Mouse (Mus musculus): ENCODE measurements around the gene Fev. TPM values are rescaled to one million over a fixed set of nuclear protein-coding genes. Genes with fewer than 3 reads are reported as not detected.

Fev gene
- total and polyA plus RNA-seq, 2 experiments from 2014 or later = 1.8 to 3.4 TPM

- WGBS = 2% methylated on average over 8 of the region's 8 CpGs
- H3K9ac ChIP-seq (replicated peaks; ENCODE audit: low read length, poor library complexity, severe bottlenecking) = no peak overlapping the region
- no peak overlapping the region for H3K27ac ChIP-seq (ENCODE audit: low read depth, low read length)
- DNase-seq (ENCODE audit: low spot score) (no peak), ATAC-seq (ENCODE audit: low FRiP score) (no peak)
- TF ChIP-seq CTCF (IDR thresholded peaks at IDR 0.05) = no peak
- no peaks in the 10 kb centered on the region for H3K9me3 ChIP-seq (ENCODE audit: low read length)
- H3K4me2 ChIP-seq (ENCODE audit: low read depth, low read length, poor library complexity, severe bottlenecking) = peak overlapping the region; percentile 81
- peaks cover 17% of the 10 kb centered on the region for H3K4me1 ChIP-seq (ENCODE audit: insufficient read depth, low read length)
- peaks cover 62% of the 10 kb centered on the region for H3K27me3 ChIP-seq (ENCODE audit: insufficient read depth, low read length)
- no peaks in the 10 kb centered on the region for H3K36me3 ChIP-seq (ENCODE audit: insufficient read depth, low read length)
- H3K4me3 ChIP-seq (ENCODE audit: low read depth, low read length) = peak overlapping the region; percentile 45; the same call in 1 of the 2 replicates
These were observed 2.4 kb downstream of the Fev start for GRCm38 (mm10) chr1:74882828-74883227.

GRCm38 (mm10) chr1:74882055-74882734 lies 3.0 kb downstream of the Fev start:
- TF ChIP-seq CTCF (IDR thresholded peaks at IDR 0.05) = no peak
- DNase-seq (ENCODE audit: low spot score) = no peak

DNA sequence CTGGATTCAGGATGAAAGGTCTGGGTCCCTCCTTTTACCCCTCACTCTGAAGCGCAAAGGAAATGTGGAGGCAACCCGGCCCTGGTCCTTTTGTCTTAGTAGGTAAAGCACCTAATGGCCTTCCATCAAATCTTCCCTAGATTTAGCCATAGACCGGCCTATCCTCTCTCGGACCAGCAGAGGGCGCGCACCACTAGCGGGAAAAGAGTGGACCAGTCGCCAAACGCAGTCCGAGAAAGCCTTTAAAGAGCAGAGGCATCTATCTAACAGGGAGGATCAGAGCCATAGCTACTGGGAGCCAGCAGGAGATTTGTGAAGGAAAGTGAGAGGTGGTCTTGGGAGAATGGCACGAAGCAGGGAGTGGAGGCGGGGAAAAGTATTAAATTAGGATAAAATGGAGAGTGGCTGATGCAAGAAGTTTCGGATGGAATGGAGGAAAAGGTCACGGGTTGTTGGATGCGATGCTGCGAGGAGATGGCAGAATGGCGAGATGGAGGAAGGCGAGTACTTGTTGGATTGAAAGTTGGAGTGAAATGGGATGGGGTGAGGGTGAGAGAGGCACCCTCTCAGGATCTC lies 4.3 kb downstream of the Fev start:
- ATAC-seq (ENCODE audit: low FRiP score) = no peak

More at GRCm38 (mm10) chr1:74882055-74882734, 3.0 kb downstream of the Fev start:
- 0 out of 2 replicates have a peak overlapping the region, but pooled peaks have one; percentile 36 for H3K9ac ChIP-seq (replicated peaks; ENCODE audit: low read length, poor library complexity, severe bottlenecking)
- no peak for ATAC-seq (ENCODE audit: low FRiP score)
- H3K4me3 ChIP-seq (ENCODE audit: low read depth, low read length) = peak overlapping the region; percentile 45
- no peaks in the 10 kb centered on the region for H3K9me3 ChIP-seq (ENCODE audit: low read length)
- H3K4me1 ChIP-seq (ENCODE audit: insufficient read depth, low read length) = peaks cover 17% of the 10 kb centered on the region
- WGBS = under 1% methylated on average over 65 of the region's 74 CpGs
- H3K36me3 ChIP-seq (ENCODE audit: insufficient read depth, low read length) = no peaks in the 10 kb centered on the region
- H3K27me3 ChIP-seq (ENCODE audit: insufficient read depth, low read length) = peaks cover 57% of the 10 kb centered on the region
- no peak overlapping the region for H3K27ac ChIP-seq (ENCODE audit: low read depth, low read length)
- H3K4me2 ChIP-seq (ENCODE audit: low read depth, low read length, poor library complexity, severe bottlenecking) = peak overlapping the region; percentile 81

DNA sequence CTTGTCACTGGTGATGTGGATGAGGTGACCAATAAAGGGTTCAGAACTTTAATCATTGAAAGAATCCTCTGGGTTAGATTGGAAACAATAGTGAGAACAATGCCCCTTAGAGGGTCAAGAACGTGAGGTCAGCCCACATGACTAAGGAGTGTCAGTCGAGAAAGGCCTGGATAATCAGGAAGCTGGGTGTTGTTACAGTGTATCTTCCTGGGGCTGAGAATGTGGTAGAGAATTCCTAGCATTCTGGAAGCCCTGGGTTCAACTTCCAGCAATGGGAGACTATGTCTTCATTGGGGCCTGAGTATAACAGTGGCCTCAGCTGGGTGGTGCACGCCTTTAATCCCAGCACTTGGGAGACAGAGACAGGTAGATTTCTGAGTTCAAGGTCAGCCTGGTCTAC lies 8.0 kb downstream of the Fev start:
- Histone ChIP-seq H3K9ac (replicated peaks; ENCODE audit: low read length, poor library complexity, severe bottlenecking) (no peak overlapping the region), H3K4me1 (ENCODE audit: insufficient read depth, low read length) (peaks cover 3% of the 10 kb centered on the region; the same call in 1 of the 2 replicates), H3K4me3 (ENCODE audit: low read depth, low read length) (no peak overlapping the region), H3K36me3 (ENCODE audit: insufficient read depth, low read length) (no peaks in the 10 kb centered on the region), H3K27me3 (ENCODE audit: insufficient read depth, low read length) (peaks cover 20% of the 10 kb centered on the region), H3K9me3 (ENCODE audit: low read length) (no peaks in the 10 kb centered on the region), H3K4me2 (ENCODE audit: low read depth, low read length, poor library complexity, severe bottlenecking) (no peak overlapping the region), H3K27ac (ENCODE audit: low read depth, low read length) (no peak overlapping the region)
- 58% methylated on average over 3 of the region's 3 CpGs for WGBS
- DNase-seq (ENCODE audit: low spot score) = no peak
- ATAC-seq (ENCODE audit: low FRiP score) = no peak
- TF ChIP-seq CTCF (IDR thresholded peaks at IDR 0.05) = no peak

More for the DNA sequence above, 4.3 kb downstream of the Fev start:
- Histone ChIP-seq H3K36me3 (ENCODE audit: insufficient read depth, low read length) (no peaks in the 10 kb centered on the region), H3K27me3 (ENCODE audit: insufficient read depth, low read length) (peaks cover 46% of the 10 kb centered on the region), H3K4me3 (ENCODE audit: low read depth, low read length) (peak overlapping the region; percentile 12; the same call in 1 of the 2 replicates), H3K4me2 (ENCODE audit: low read depth, low read length, poor library complexity, severe bottlenecking) (peak overlapping the region; percentile 34; the same call in 1 of the 2 replicates), H3K4me1 (ENCODE audit: insufficient read depth, low read length) (peaks cover 17% of the 10 kb centered on the region), H3K9me3 (ENCODE audit: low read length) (no peaks in the 10 kb centered on the region), H3K9ac (replicated peaks; ENCODE audit: low read length, poor library complexity, severe bottlenecking) (no peak overlapping the region), H3K27ac (ENCODE audit: low read depth, low read length) (no peak overlapping the region)
- WGBS = 3% methylated on average over 18 of the region's 18 CpGs
- peak; percentile 96 for TF ChIP-seq CTCF (IDR thresholded peaks at IDR 0.05)
- peak; percentile 80 for DNase-seq (ENCODE audit: low spot score)

GRCm38 (mm10) chr1:74872218-74872617 lies 13.0 kb downstream of the Fev start:
- no peak for DNase-seq (ENCODE audit: low spot score)

DNA sequence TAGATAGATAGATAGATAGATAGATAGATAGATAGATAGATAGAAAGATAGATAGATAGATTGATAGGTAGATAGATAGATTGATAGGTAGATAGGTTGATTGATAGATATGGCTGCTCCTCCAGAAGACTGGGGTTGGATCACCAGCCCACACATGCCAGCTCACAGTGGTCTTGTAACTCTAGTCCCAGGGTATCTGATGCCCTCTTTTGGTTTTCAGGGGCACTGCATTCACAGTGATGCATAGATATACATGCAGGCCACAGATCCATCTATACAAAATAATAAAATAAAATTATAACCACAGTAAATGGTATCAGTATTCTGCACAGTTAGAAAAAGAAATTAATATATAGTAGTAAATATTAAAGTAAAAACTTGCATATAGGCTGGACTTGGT lies 23.4 kb downstream of the Fev start:
- H3K4me2 ChIP-seq (ENCODE audit: low read depth, low read length, poor library complexity, severe bottlenecking) = no peak overlapping the region
- DNase-seq (ENCODE audit: low spot score) (no peak), ATAC-seq (ENCODE audit: low FRiP score) (no peak)
- peaks cover 4% of the 10 kb centered on the region; the same call in 1 of the 2 replicates for H3K4me1 ChIP-seq (ENCODE audit: insufficient read depth, low read length)
- H3K27ac ChIP-seq (ENCODE audit: low read depth, low read length) = no peak overlapping the region
- H3K9ac ChIP-seq (replicated peaks; ENCODE audit: low read length, poor library complexity, severe bottlenecking) = no peak overlapping the region
- H3K9me3 ChIP-seq (ENCODE audit: low read length) = no peaks in the 10 kb centered on the region
- H3K4me3 ChIP-seq (ENCODE audit: low read depth, low read length) = no peak overlapping the region
- peak; percentile 29; the same call in 1 of the 2 replicates for TF ChIP-seq CTCF (IDR thresholded peaks at IDR 0.05)
- H3K36me3 ChIP-seq (ENCODE audit: insufficient read depth, low read length) = no peaks in the 10 kb centered on the region
- H3K27me3 ChIP-seq (ENCODE audit: insufficient read depth, low read length) = no peaks in the 10 kb centered on the region

More at GRCm38 (mm10) chr1:74872218-74872617, 13.0 kb downstream of the Fev start:
- Histone ChIP-seq H3K4me3 (ENCODE audit: low read depth, low read length) (no peak overlapping the region), H3K9me3 (ENCODE audit: low read length) (no peaks in the 10 kb centered on the region), H3K9ac (replicated peaks; ENCODE audit: low read length, poor library complexity, severe bottlenecking) (no peak overlapping the region), H3K4me2 (ENCODE audit: low read depth, low read length, poor library complexity, severe bottlenecking) (no peak overlapping the region), H3K27ac (ENCODE audit: low read depth, low read length) (no peak overlapping the region), H3K27me3 (ENCODE audit: insufficient read depth, low read length) (no peaks in the 10 kb centered on the region), H3K36me3 (ENCODE audit: insufficient read depth, low read length) (no peaks in the 10 kb centered on the region), H3K4me1 (ENCODE audit: insufficient read depth, low read length) (no peaks in the 10 kb centered on the region; the same call in 1 of the 2 replicates)
- WGBS = 58% methylated on average over 2 of the region's 2 CpGs
- no peak for ATAC-seq (ENCODE audit: low FRiP score)
- no peak for TF ChIP-seq CTCF (IDR thresholded peaks at IDR 0.05)

All from midbrain, postnatal 0 days (tissue).